Mouse (Mus musculus) heart, postnatal 0 days (tissue): ENCODE data around the gene Slc39a8. TPM values are rescaled to one million over a fixed set of nuclear protein-coding genes. Genes with fewer than 3 reads are reported as not detected.
A peak's percentile ranks its signal among the peaks of the same experiment; 100 is the strongest.

Experiments
- ATAC-seq: fragments of 200-750 bp; cut with Nextera tagmentation; 2 replicates; pipeline ENCODE4 v1.8.0; 2017; ENCODE audit warnings: low read depth, moderate number of reproducible peaks, moderate library complexity; ENCODE audit not compliant: insufficient read depth
- DNase-seq: peaks from one replicate; pipeline ENCODE4 v3.0.0-alpha.2; 2016; ENCODE audit warnings: low spot score
- H3K27ac ChIP-seq: fragments of 300-500 bp; sonication (generic); 2 replicates; pipeline ENCODE4 v1.5.1; 2014; ENCODE audit warnings: low read depth, mild to moderate bottlenecking
- H3K27me3 ChIP-seq: fragments of 300-500 bp; sonication (generic); 2 replicates; pipeline ENCODE4 v1.6.1; 2014; ENCODE audit warnings: low read length, mixed read lengths; ENCODE audit not compliant: control insufficient read depth, insufficient read depth
- H3K36me3 ChIP-seq: fragments of 300-500 bp; sonication (generic); replicated peaks from 2 replicates; pipeline ENCODE4 v1.6.1; 2014; ENCODE audit warnings: low read length, mixed read lengths; ENCODE audit not compliant: control insufficient read depth, insufficient read depth
- H3K4me1 ChIP-seq: fragments of 300-500 bp; sonication (generic); 2 replicates; pipeline ENCODE4 v1.6.1; 2014; ENCODE audit warnings: antibody characterized with exemption; ENCODE audit not compliant: control insufficient read depth, insufficient read depth
- H3K4me2 ChIP-seq: fragments of 300-500 bp; sonication (generic); 2 replicates; pipeline ENCODE4 v1.6.1; 2014; ENCODE audit warnings: low read depth, mild to moderate bottlenecking, low read length, moderate library complexity
- H3K4me3 ChIP-seq: fragments of 300-500 bp; sonication (generic); 2 replicates; pipeline ENCODE4 v1.5.1; 2014; ENCODE audit warnings: low read depth, low read length
- H3K9ac ChIP-seq: fragments of 300-500 bp; sonication (generic); replicated peaks from 2 replicates; pipeline ENCODE4 v1.6.1; 2014; ENCODE audit warnings: low read depth, low read length, mixed read lengths
- H3K9me3 ChIP-seq: fragments of 300-500 bp; sonication (generic); replicated peaks from 2 replicates; pipeline ENCODE4 v1.6.1; 2016; ENCODE audit warnings: low read length; ENCODE audit not compliant: control insufficient read depth
- CTCF ChIP-seq: IDR thresholded peaks from 2 replicates; pipeline ENCODE4 v1.5.1; 2016; ENCODE audit warnings: antibody characterized with exemption, control low read depth, low read depth
- EP300 ChIP-seq: IDR thresholded peaks from 2 replicates; pipeline ENCODE4 v1.6.1; 2016; ENCODE audit warnings: antibody characterized with exemption, low read depth
- WGBS: fragments of 180-500 bp; shearing (Covaris S2); extraction: QIAGEN DNeasy Blood & Tissue Kit; methylation state at CpG from one replicate; pipeline ENCODE4 v1.1.7; 2014; 5-methylcytosine and 5-hydroxymethylcytosine counted together
- polyA plus RNA-seq: library from polyadenylated mRNA; unstranded; fragments of >200 nt; fragmentation: Nextera tagmentation; extraction: Ambion mirVana; gene quantifications from 2 replicates; pipeline ENCODE4 v1.2.1, GENCODE M21; 2015
- total RNA-seq: library from RNA; depleted of rRNA; stranded (reverse); fragments of >200 nt; gene quantifications from 2 replicates; pipeline ENCODE4 v1.2.3, GENCODE M21; 2014; ENCODE audit warnings: low replicate concordance

Slc39a8 gene
- total and polyA plus RNA-seq, 2 experiments from 2014 or later = 10.2 to 14.4 TPM

DNA sequence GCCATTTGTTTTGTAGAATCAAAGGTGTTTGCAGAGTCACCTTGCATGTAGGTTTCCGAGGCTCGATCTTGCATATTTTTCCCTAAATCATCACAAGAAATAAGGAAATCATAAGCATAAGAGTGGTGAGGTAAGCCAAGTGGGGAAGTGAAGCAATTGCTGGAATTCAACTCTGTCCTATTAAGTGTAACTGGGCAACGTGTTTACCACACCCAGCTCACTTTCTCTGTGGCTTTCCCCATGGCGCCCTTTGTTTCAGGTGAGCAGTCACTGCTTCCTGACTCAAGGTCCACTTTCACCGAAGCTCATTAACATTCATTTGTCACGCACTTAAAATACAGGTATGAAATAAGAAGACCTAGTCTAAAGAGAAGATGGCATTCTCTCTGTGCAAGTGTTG lies 53.0 kb downstream of the Slc39a8 start:
- no peaks in the 10 kb centered on the region for H3K27me3 ChIP-seq
- no peak for TF ChIP-seq CTCF
- TF ChIP-seq EP300 = no peak
- H3K9me3 ChIP-seq = no peaks in the 10 kb centered on the region
- no peaks in the 10 kb centered on the region for H3K4me1 ChIP-seq
- DNase-seq (no peak), ATAC-seq (no peak)
- no peak overlapping the region for H3K9ac ChIP-seq
- no peak overlapping the region for H3K4me2 ChIP-seq
- H3K27ac ChIP-seq = no peak overlapping the region
- H3K4me3 ChIP-seq = no peak overlapping the region
- WGBS = 91% methylated on average over 6 of the region's 6 CpGs
- H3K36me3 ChIP-seq = no peaks in the 10 kb centered on the region

DNA sequence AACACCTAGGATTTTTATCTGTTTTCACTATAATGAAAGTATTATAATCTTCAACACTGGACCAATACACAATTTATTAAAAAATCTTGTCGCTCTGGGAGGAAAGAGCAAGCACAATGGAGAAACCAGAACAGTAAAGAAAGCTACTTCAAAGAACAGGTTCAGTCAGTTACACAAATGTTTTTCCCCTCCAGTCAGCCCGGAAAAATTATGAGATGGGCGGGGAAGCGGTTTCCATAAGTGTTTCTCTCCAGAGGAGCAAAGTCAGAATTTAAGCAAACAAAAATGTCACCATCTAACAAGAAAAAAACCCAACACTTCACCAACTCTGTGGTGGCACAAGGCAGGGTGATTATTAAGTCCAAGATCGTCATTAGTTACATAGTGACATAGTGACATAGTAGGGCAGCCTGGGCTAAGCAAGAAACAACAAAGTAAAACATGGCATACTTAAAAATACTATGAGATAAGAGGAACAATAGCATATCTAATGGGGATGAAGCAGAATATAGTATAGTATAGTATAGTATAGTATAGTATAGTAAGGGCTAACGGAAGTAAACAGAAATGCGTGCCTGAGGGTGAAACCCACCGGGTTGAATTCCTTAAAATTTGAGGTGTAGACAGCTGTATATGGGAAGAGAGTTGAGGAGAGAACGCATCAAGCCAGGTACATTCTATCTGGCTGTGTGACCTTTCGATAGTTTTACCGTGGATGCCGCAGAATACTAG lies 61.0 kb downstream of the Slc39a8 start:
- Histone ChIP-seq H3K4me1 (no peaks in the 10 kb centered on the region), H3K4me3 (no peak overlapping the region), H3K27me3 (no peaks in the 10 kb centered on the region), H3K9ac (no peak overlapping the region), H3K27ac (no peak overlapping the region), H3K9me3 (no peaks in the 10 kb centered on the region), H3K4me2 (no peak overlapping the region), H3K36me3 (no peaks in the 10 kb centered on the region)
- ATAC-seq (no peak), DNase-seq (no peak)
- TF ChIP-seq CTCF = no peak
- no peak for TF ChIP-seq EP300
- 64% methylated on average over 12 of the region's 12 CpGs for WGBS

DNA sequence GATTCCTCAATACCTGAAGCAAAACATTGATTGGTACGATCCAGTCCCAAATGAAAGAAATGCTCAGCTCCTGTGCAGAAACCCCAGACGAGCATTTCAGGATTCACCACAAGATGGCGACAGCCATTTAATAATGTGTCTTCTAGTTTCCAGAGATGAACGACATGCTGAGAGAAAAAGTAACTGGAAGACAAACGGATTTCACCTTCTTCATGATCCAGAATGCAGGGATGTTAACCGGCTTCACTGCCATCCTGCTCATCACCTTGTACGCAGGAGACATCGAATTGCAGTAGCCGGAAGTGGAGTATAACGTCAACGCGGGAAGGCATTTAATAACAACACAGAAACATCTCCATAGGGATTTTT lies 61.6 kb downstream of the Slc39a8 start:
- Histone ChIP-seq H3K36me3 (no peaks in the 10 kb centered on the region), H3K27ac (no peak overlapping the region), H3K9ac (no peak overlapping the region), H3K27me3 (no peaks in the 10 kb centered on the region), H3K4me1 (no peaks in the 10 kb centered on the region), H3K9me3 (no peaks in the 10 kb centered on the region), H3K4me3 (no peak overlapping the region), H3K4me2 (no peak overlapping the region)
- TF ChIP-seq EP300 (no peak), CTCF (peak; percentile 82)
- ATAC-seq (no peak), DNase-seq (peak; percentile 65)
- WGBS = 38% methylated on average over 12 of the region's 12 CpGs

DNA sequence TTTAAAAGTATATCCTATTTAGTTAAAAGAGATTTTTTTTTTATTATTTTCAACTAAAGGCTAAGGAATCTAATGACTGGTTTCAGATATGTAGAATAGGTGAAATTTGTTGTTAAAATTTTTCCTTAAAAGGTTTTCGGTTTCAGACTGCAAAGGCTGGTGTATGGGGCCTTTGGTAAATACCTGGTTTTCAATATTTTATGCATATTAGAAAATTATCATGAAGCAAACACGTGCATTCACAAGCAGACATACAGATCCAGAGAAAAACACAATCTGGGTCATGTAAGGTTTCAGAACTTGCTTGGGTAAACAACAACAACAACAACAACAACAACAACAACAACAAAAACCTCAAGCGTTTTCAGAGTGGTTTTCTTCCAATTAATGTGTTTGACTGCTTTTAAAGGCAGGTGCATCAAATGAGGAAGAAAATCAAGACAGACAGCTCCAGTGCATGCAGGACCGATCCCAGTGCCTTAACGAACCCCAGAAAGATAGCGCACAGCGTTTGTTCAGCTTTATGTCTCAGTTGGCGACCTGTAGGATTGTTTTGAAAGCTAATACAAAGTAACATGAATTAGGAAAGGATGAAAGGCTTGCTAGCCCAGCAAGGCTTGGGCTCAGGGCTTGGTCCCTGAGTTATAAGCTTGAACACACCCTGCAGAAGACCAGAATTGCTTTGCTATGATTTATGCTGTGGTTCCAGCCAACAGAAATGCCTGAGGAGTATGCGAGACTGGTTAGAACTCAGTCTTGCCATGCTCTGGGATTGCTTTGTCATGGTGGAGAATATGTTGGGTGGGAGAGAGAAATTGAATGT lies 62.2 kb downstream of the Slc39a8 start:
- no peak overlapping the region for H3K27ac ChIP-seq
- ATAC-seq = no peak
- H3K27me3 ChIP-seq = no peaks in the 10 kb centered on the region
- no peak overlapping the region for H3K9ac ChIP-seq
- no peaks in the 10 kb centered on the region for H3K36me3 ChIP-seq
- no peak overlapping the region for H3K4me3 ChIP-seq
- H3K4me1 ChIP-seq = no peaks in the 10 kb centered on the region
- TF ChIP-seq CTCF = no peak
- no peaks in the 10 kb centered on the region for H3K9me3 ChIP-seq
- no peak for DNase-seq
- 79% methylated on average over 9 of the region's 9 CpGs for WGBS
- H3K4me2 ChIP-seq = no peak overlapping the region

DNA sequence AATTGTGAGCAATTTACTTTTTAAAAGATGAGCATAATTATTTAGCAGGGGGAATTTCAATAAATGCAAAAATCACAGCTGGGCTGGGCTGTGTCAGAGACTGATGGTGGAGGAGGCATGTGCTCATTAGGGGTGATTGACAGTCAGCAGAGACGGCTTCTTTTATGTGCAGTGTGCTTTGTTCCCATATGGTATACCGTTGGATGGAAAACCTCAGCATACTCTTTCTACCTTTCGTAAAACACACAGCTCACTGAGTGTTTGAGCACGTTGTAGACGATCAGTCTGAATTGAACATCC lies 62.7 kb downstream of the Slc39a8 start:
- Histone ChIP-seq H3K9me3 (no peaks in the 10 kb centered on the region), H3K4me3 (no peak overlapping the region), H3K27ac (no peak overlapping the region), H3K4me1 (no peaks in the 10 kb centered on the region), H3K4me2 (no peak overlapping the region), H3K9ac (no peak overlapping the region), H3K36me3 (no peaks in the 10 kb centered on the region), H3K27me3 (no peaks in the 10 kb centered on the region)
- WGBS = 82% methylated on average over 5 of the region's 5 CpGs
- DNase-seq (no peak), ATAC-seq (no peak)
- no peak for TF ChIP-seq EP300
- no peak for TF ChIP-seq CTCF
